Mouse (Mus musculus): Measurements from ENCODE around the gene Mthfd2l. TPM values are rescaled to one million over a fixed set of nuclear protein-coding genes. Genes with fewer than 3 reads are reported as not detected.

Mthfd2l gene
- 10 to 100 TPM; 12.9 to 41.7 TPM for polyA plus RNA-seq (2012; fragmentation: generic; extraction: Trizol)

DNA sequence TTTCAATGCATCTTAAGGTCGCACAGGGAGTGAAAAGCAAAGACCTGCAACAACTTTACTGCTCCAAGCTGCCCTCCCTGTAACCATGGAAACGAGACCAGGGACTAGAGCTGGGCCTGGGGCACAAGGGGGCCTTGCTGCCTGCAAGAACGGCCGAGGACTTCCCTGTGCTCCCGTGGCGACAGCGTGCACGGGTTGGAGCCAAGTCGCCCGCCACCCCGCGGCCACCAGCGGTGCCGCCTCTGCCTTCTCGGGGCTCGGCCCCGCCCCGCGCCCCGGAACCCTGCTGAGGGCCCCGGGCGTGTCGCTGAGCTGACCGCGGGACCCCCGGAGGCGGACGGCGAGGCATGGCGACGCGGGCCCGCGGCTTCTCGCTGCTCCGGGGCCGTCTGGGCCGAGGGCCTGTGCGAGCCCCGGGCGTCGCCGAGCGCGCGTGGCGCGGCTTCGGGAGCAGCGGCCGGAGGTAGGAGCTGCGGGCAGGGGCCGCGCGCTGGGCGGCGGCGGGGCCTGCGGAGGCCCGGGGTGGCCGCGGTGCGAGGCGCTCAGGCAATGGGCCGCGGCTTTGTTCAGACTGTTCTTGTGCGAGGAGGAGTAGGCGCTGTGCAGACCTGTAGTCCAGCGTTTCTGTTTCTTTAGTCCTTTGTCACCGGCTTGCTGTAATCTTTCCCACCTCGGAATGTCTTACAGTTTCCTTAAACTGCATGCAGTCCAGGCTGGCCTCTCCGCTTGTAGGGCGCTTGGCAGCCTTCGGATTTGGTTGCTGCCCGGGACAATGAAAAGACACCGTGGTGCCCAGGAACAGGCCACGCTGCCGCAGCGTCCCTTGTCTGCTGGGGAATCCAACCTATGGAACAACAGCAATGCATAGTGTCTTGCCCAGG is at the start of gene Mthfd2l:
TSS of gene Mthfd2l (plus strand) at position 147 of the 881 bp plus-strand sequence.

DNA sequence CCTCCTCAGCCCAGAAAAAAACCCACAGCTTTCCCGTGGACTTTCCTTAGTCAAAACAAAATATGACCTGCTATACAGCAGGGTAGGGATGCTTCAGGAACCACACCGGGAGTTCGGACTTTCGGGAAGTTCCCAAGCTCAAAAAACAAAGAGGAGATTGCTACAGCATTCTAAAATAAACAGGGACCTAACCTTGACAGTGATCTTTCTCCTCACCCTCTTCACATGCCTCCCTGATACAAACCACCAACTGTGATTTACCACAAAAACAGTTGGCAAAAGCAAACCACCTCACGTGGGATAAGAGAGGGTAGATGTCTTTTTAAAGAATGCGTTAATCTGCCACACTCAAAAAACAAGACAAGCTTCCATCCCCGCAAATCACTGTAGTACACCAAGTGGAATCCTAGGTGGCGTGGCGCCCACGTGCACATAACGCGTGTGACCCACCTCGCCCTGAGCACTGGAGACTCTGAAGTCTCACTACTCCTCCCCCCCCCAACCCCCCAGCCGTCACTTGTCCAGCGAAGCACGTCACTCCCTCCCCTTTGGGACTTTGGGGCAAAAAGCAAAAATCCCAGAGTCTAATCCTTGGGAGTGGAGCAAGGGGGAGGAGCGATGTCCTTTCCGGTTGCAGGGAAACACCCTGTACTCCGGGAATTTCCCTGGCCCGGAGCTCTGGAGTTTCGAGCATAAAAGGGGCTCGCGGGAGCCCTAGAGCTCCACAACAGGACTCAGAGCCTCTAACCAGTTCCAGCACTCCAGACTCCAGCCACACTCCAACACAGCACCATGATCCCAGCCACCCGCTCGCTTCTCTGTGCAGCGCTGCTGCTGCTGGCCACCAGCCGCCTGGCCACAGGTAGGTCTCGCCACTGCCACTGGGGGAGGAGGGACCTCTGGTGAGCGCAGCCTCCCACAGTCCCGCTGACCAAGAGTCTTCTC is 40.1 kb upstream of the Mthfd2l start, which contains the start of gene Cxcl1:
TSS of gene Cxcl1 (plus strand) at position 723 of the 945 bp plus-strand sequence.

DNA sequence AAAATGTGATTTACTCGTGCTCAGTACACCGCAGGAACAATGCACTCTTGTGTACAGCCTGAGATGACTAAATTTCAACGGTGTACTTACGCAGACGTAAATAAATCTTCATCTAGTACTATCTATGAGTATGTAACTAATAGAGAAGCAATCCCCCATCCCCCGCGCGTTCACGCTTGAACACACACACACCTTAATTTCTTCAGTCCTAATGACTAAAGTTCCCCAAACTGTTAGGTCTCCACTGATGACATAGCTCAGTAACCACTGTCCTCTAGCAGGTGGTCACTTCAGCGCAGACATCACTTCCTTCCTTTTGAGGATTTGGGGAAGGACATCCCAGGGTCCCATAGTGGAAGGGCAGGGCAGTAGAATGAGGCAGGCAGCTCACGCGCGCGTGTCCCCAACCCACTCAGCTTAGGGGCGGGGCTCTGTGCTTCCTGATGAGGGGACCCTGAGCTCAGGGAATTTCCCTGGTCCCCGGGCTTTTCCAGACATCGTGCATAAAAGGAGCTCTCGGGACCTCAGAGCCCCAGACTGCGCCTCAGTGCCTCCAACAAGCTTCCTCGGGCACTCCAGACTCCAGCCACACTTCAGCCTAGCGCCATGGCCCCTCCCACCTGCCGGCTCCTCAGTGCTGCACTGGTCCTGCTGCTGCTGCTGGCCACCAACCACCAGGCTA is 27.4 kb upstream of the Mthfd2l start, which contains the start of gene Cxcl2:
TSS of gene Cxcl2 (plus strand) at position 533 of the 682 bp plus-strand sequence.

DNA sequence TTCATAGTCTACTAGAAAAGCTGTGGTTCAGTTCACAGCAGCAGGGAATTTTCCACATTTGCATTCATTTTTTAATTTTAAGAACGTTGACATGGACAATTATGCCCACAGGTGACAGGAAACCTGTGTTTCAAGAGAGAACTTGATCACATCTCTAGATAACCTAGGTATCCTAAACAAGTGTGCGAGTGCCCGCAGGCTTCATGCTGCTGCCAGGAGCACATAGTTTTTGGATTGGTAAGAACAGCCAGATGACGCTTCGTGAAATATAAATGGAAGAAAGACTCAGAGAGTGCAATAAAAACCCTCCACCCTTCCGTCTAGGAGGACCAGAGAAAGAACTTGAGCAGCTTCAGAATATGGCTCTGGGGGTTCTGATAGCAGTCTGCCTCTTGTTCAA is 96.2 kb downstream of the Mthfd2l start, which contains the start of gene Epgn:
TSS of gene Epgn (plus strand) at position 301 of the 400 bp plus-strand sequence.

Other genes starting within 250 kb of the Mthfd2l start
- gene Cxcl5, start 171.8 kb upstream of the Mthfd2l start, polyA plus RNA-seq (2012; fragmentation: generic; extraction: Trizol) = 10 to 100 TPM in 1 of 2 experiments, under 1 TPM in 1; 0.48 to 20.8 TPM
- gene Ppbp, start 162.6 kb upstream of the Mthfd2l start, polyA plus RNA-seq (2012; fragmentation: generic; extraction: Trizol) = under 1 TPM; 0.05 to 0.50 TPM
- under 1 TPM in 1 of 2 experiments, not detected in 1; 0.99 TPM for gene Pf4, start 158.7 kb upstream of the Mthfd2l start, polyA plus RNA-seq (2012; fragmentation: generic; extraction: Trizol)
- gene Cxcl3, start 145.0 kb upstream of the Mthfd2l start, polyA plus RNA-seq (2012; fragmentation: generic; extraction: Trizol) = not detected
- gene Cxcl15, start 136.6 kb upstream of the Mthfd2l start, polyA plus RNA-seq (2012; fragmentation: generic; extraction: Trizol) = under 1 TPM in 1 of 2 experiments, not detected in 1; 0.37 TPM
- gene Cxcl1, start 39.9 kb upstream of the Mthfd2l start, polyA plus RNA-seq (2012; fragmentation: generic; extraction: Trizol) = 10 to 100 TPM in 1 of 2 experiments, under 1 TPM in 1; 0.75 to 30.1 TPM
- not detected for gene Cxcl2, start 27.2 kb upstream of the Mthfd2l start, polyA plus RNA-seq (2012; fragmentation: generic; extraction: Trizol)
- under 1 TPM in 1 of 2 experiments, not detected in 1; 0.08 TPM for gene Epgn, start 96.3 kb downstream of the Mthfd2l start, polyA plus RNA-seq (2012; fragmentation: generic; extraction: Trizol)
- under 1 TPM; 0.28 to 0.67 TPM for gene Ereg, start 143.5 kb downstream of the Mthfd2l start, polyA plus RNA-seq (2012; fragmentation: generic; extraction: Trizol)
- gene Areg, start 208.5 kb downstream of the Mthfd2l start, polyA plus RNA-seq (2012; fragmentation: generic; extraction: Trizol) = 1 to 10 TPM in 1 of 2 experiments, under 1 TPM in 1; 0.31 to 5.2 TPM

Data from C3H10T1/2 (cell line).